Mouse (Mus musculus): ENCODE measurements at regions not wholly inside any gene's neighbourhood (a gene's known extent, or its start where the extent isn't known, plus 50 kb on each side); places are given as distances from the start of the nearest gene placed in this dataset.

- TF ChIP-seq POLR2A (IDR thresholded peaks at IDR 0.05; ENCODE audit: control insufficient read depth, extremely low read depth, insufficient read depth, low read length, poor library complexity) (no peak), CTCF (IDR thresholded peaks at IDR 0.05; ENCODE audit: borderline replicate concordance, control insufficient read depth, extremely low read depth, insufficient read depth, low read length, poor library complexity) (no peak)
Measured at GRCm38 (mm10) chr3:126299257-126299656, 64.2 kb upstream of the Arsj start.
